Mouse (Mus musculus) MEL (cell line): ENCODE results near the gene Ptbp1. TPM values are rescaled to one million over a fixed set of nuclear protein-coding genes. Genes with fewer than 3 reads are reported as not detected.

ENCODE experiments used
- DNase-seq: peaks from one replicate; pipeline ENCODE4 v3.0.0; 2011; ENCODE audit warnings: low read depth, low spot score
- H3K27ac ChIP-seq: 2 replicates; pipeline ENCODE4 v1.5.1; 2012; ENCODE audit warnings: low read depth, mild to moderate bottlenecking, control low read depth, low read length, moderate library complexity; ENCODE audit not compliant: control insufficient read depth
- H3K27me3 ChIP-seq, 2 experiments: fragments of 150-350 bp in 1 of 2; sonication (generic) in 1 of 2; 2 replicates each; pipeline ENCODE4 v1.6.1; 2012; ENCODE audit warnings: low read length in 2 of 2, mild to moderate bottlenecking in 2 of 2, improper control_type of control experiment in 1 of 2, moderate library complexity in 1 of 2; ENCODE audit not compliant: insufficient read depth in 2 of 2, control insufficient read depth in 1 of 2
- H3K36me3 ChIP-seq, 2 experiments: 2 replicates each; pipeline ENCODE4 v1.6.1; 2012 to 2014; ENCODE audit warnings: low read length in 2 of 2, improper control_type of control experiment in 1 of 2, inconsistent platforms in 1 of 2, mild to moderate bottlenecking in 1 of 2; ENCODE audit not compliant: insufficient read depth in 2 of 2, control insufficient read depth in 1 of 2
- H3K4me1 ChIP-seq, 2 experiments: fragments of 150-350 bp in 1 of 2; sonication (generic) in 1 of 2; 2 replicates each; pipeline ENCODE4 v1.6.1; 2012; ENCODE audit warnings: low read length in 2 of 2, improper control_type of control experiment in 1 of 2, mild to moderate bottlenecking in 1 of 2; ENCODE audit not compliant: insufficient read depth in 2 of 2, control insufficient read depth in 1 of 2
- H3K4me3 ChIP-seq, 2 experiments: fragments of 150-350 bp in 1 of 2; sonication (generic) in 1 of 2; 2 replicates each; pipeline ENCODE4 v1.5.1; 2012; ENCODE audit warnings: low read depth in 2 of 2, low read length in 2 of 2, mild to moderate bottlenecking in 2 of 2, moderate library complexity in 2 of 2, control low read depth in 1 of 2, improper control_type of control experiment in 1 of 2; ENCODE audit not compliant: control insufficient read depth in 1 of 2, insufficient read depth in 1 of 2
- H3K79me2 ChIP-seq: 2 replicates; pipeline ENCODE4 v1.6.1; 2012; ENCODE audit warnings: mild to moderate bottlenecking, low read length, moderate library complexity; ENCODE audit not compliant: control insufficient read depth, poor library complexity, insufficient read depth
- H3K9ac ChIP-seq: 2 replicates; pipeline ENCODE4 v1.6.1; 2012; ENCODE audit warnings: low read depth, mild to moderate bottlenecking, control low read depth, low read length, moderate library complexity; ENCODE audit not compliant: control insufficient read depth, poor library complexity, severe bottlenecking
- H3K9me3 ChIP-seq: fragments of 150-350 bp; sonication (generic); replicated peaks from 2 replicates; pipeline ENCODE4 v1.6.1; 2012; ENCODE audit warnings: mild to moderate bottlenecking, low read length, improper control_type of control experiment, moderate library complexity; ENCODE audit not compliant: insufficient read depth
- BHLHE40 ChIP-seq: IDR thresholded peaks from 2 replicates; pipeline ENCODE4 v1.6.1; 2012; ENCODE audit warnings: low read depth, mild to moderate bottlenecking, inconsistent platforms, low read length, improper control_type of control experiment, borderline replicate concordance
- CHD1 ChIP-seq: IDR thresholded peaks from 2 replicates; pipeline ENCODE4 v1.6.1; 2012; ENCODE audit warnings: low read depth, mild to moderate bottlenecking, inconsistent platforms, low read length, improper control_type of control experiment
- CTCF ChIP-seq, 3 experiments: IDR thresholded peaks in 2 of 3; conservative IDR thresholded peaks in 1 of 3; 2 replicates each; pipeline ENCODE4 v1.5.1; 2011 to 2012; ENCODE audit warnings: low read length in 3 of 3, low read depth in 2 of 3, mild to moderate bottlenecking in 2 of 3, improper control_type of control experiment in 1 of 3, inconsistent platforms in 1 of 3, mixed read lengths in 1 of 3, moderate library complexity in 1 of 3; ENCODE audit not compliant: control insufficient read depth in 1 of 3, insufficient read depth in 1 of 3, poor library complexity in 1 of 3, severe bottlenecking in 1 of 3
- ETS1 ChIP-seq: IDR thresholded peaks from 2 replicates; pipeline ENCODE4 v1.6.1; 2012; ENCODE audit warnings: low read depth, mild to moderate bottlenecking, inconsistent platforms, low read length, improper control_type of control experiment, moderate library complexity
- GABPA ChIP-seq: IDR thresholded peaks from 2 replicates; pipeline ENCODE4 v1.6.1; 2012; ENCODE audit warnings: low read depth, mild to moderate bottlenecking, inconsistent platforms, low read length, improper control_type of control experiment, moderate library complexity
- HCFC1 ChIP-seq: IDR thresholded peaks from 2 replicates; pipeline ENCODE4 v1.6.1; 2012; ENCODE audit warnings: low read depth, mild to moderate bottlenecking, inconsistent platforms, low read length, improper control_type of control experiment, moderate library complexity
- JUND ChIP-seq: IDR thresholded peaks from 2 replicates; pipeline ENCODE4 v1.6.1; 2011; ENCODE audit warnings: low read depth, mild to moderate bottlenecking, improper control_type of control experiment, low read length
- KAT2A ChIP-seq: conservative IDR thresholded peaks from 2 replicates; pipeline ENCODE4 v1.6.1; 2012; ENCODE audit warnings: low read depth, low read length, improper control_type of control experiment, inconsistent platforms
- MAX ChIP-seq: IDR thresholded peaks from 2 replicates; pipeline ENCODE4 v1.6.1; 2011; ENCODE audit warnings: low read length, improper control_type of control experiment
- MAZ ChIP-seq: IDR thresholded peaks from 2 replicates; pipeline ENCODE4 v1.6.1; 2012; ENCODE audit warnings: low read depth, mild to moderate bottlenecking, inconsistent platforms, low read length, improper control_type of control experiment
- MEF2A ChIP-seq: IDR thresholded peaks from 2 replicates; pipeline ENCODE4 v1.6.1; 2014; ENCODE audit warnings: low read depth, mild to moderate bottlenecking, inconsistent platforms, low read length, improper control_type of control experiment; ENCODE audit not compliant: poor library complexity, insufficient replicate concordance, severe bottlenecking; ENCODE audit errors: extremely low read depth
- MYC ChIP-seq: IDR thresholded peaks from 2 replicates; pipeline ENCODE4 v1.6.1; 2011; ENCODE audit warnings: low read depth, mild to moderate bottlenecking, low read length, improper control_type of control experiment, moderate library complexity
- NELFE ChIP-seq: IDR thresholded peaks from 2 replicates; pipeline ENCODE4 v1.6.1; 2011; ENCODE audit warnings: low read depth, low read length, improper control_type of control experiment
- NRF1 ChIP-seq: IDR thresholded peaks from 2 replicates; pipeline ENCODE4 v1.6.1; 2014; ENCODE audit warnings: low read depth, mild to moderate bottlenecking, inconsistent platforms, low read length, improper control_type of control experiment, moderate library complexity; ENCODE audit not compliant: poor library complexity, insufficient read depth, severe bottlenecking
- POLR2AphosphoS2 ChIP-seq: IDR thresholded peaks from 2 replicates; pipeline ENCODE4 v1.6.1; 2011; ENCODE audit warnings: low read length, improper control_type of control experiment
- RAD21 ChIP-seq: IDR thresholded peaks from 2 replicates; pipeline ENCODE4 v1.6.1; 2011; ENCODE audit warnings: mild to moderate bottlenecking, low read depth, low read length, improper control_type of control experiment
- RCOR1 ChIP-seq: IDR thresholded peaks from 2 replicates; pipeline ENCODE4 v1.6.1; 2012; ENCODE audit warnings: low read depth, mild to moderate bottlenecking, inconsistent platforms, low read length, improper control_type of control experiment
- SIN3A ChIP-seq: IDR thresholded peaks from 2 replicates; pipeline ENCODE4 v1.6.1; 2012; ENCODE audit warnings: low read length, improper control_type of control experiment, inconsistent platforms
- SMC3 ChIP-seq: IDR thresholded peaks from 2 replicates; pipeline ENCODE4 v1.6.1; 2011; ENCODE audit warnings: low read depth, low read length, improper control_type of control experiment
- TAL1 ChIP-seq: IDR thresholded peaks from 2 replicates; pipeline ENCODE4 v1.6.1; 2012; ENCODE audit warnings: mild to moderate bottlenecking, inconsistent platforms, low read length, moderate library complexity, mixed read lengths
- TBP ChIP-seq: IDR thresholded peaks from 2 replicates; pipeline ENCODE4 v1.8.0; 2011; ENCODE audit warnings: low read depth, low read length, improper control_type of control experiment
- TCF12 ChIP-seq: IDR thresholded peaks from 2 replicates; pipeline ENCODE4 v1.6.1; 2014; ENCODE audit warnings: low read depth, mild to moderate bottlenecking, inconsistent platforms, low read length, improper control_type of control experiment, moderate library complexity
- USF1 ChIP-seq: IDR thresholded peaks from 2 replicates; pipeline ENCODE4 v1.6.1; 2014; ENCODE audit warnings: low read depth, mild to moderate bottlenecking, inconsistent platforms, low read length, improper control_type of control experiment, moderate library complexity
- ZC3H11A ChIP-seq: IDR thresholded peaks from 2 replicates; pipeline ENCODE4 v1.6.1; 2012; ENCODE audit warnings: low read depth, mild to moderate bottlenecking, inconsistent platforms, low read length, improper control_type of control experiment
- ZMIZ1 ChIP-seq: IDR thresholded peaks from 2 replicates; pipeline ENCODE4 v1.6.1; 2012; ENCODE audit warnings: low read depth, mild to moderate bottlenecking, inconsistent platforms, low read length, improper control_type of control experiment, moderate library complexity
- polyA plus RNA-seq, 2 experiments: library from polyadenylated mRNA; stranded (reverse) in 1 of 2; unstranded in 1 of 2; fragments of >175 nt in 1 of 2; fragments of >200 nt in 1 of 2; gene quantifications; 2 replicates each; pipeline versions ENCODE4 v1.2.1 to v1.2.4; 2012; ENCODE audit warnings: low replicate concordance in 2 of 2, low read depth in 1 of 2; ENCODE audit not compliant: insufficient read length in 2 of 2, insufficient read depth in 1 of 2, missing spikeins in 1 of 2
- total RNA-seq: library from RNA; depleted of rRNA; stranded (reverse); fragments of 300-350 nt; gene quantifications from 2 replicates; pipeline ENCODE4 v1.2.3, GENCODE M21; 2012

Gene Ptbp1
- total and polyA plus RNA-seq, 3 experiments: 301 to 837 (median 329) TPM

GRCm38 (mm10) chr10:79896306-79896705, 42.1 kb downstream of the Ptbp1 start:
- DNase-seq: no peak
- H3K27me3 ChIP-seq: no peaks in the 10 kb centered on the region
- H3K9me3 ChIP-seq: no peaks in the 10 kb centered on the region
- no peak overlapping the region for H3K27ac ChIP-seq
- no peak for TF ChIP-seq SIN3A
- TF ChIP-seq USF1: no peak
- no peak for TF ChIP-seq MAZ
- no peak for TF ChIP-seq TAL1
- TF ChIP-seq RCOR1: no peak
- H3K79me2 ChIP-seq: no peaks in the 10 kb centered on the region
- H3K4me1 ChIP-seq: no peaks in the 10 kb centered on the region
- H3K4me3 ChIP-seq: no peak overlapping the region
- no peaks in the 10 kb centered on the region for H3K36me3 ChIP-seq
- no peak overlapping the region for H3K9ac ChIP-seq

GRCm38 (mm10) chr10:79896814-79897213, 42.6 kb downstream of the Ptbp1 start:
- H3K9ac ChIP-seq: no peak overlapping the region
- H3K4me1 ChIP-seq: no peaks in the 10 kb centered on the region
- TF ChIP-seq ZMIZ1 (no peak), NRF1 (no peak), TCF12 (no peak), BHLHE40 (no peak), USF1 (no peak), MEF2A (no peak), TBP (no peak)
- no peak overlapping the region for H3K4me3 ChIP-seq
- H3K9me3 ChIP-seq: no peaks in the 10 kb centered on the region
- no peak overlapping the region for H3K27ac ChIP-seq
- no peaks in the 10 kb centered on the region for H3K36me3 ChIP-seq
- DNase-seq: no peak
- no peaks in the 10 kb centered on the region for H3K79me2 ChIP-seq
- no peaks in the 10 kb centered on the region for H3K27me3 ChIP-seq

- H3K27me3 ChIP-seq: no peaks in the 10 kb centered on the region
- H3K79me2 ChIP-seq: no peaks in the 10 kb centered on the region
- H3K4me3 ChIP-seq: no peak overlapping the region
- H3K4me1 ChIP-seq: no peaks in the 10 kb centered on the region
- H3K9me3 ChIP-seq: no peaks in the 10 kb centered on the region
- DNase-seq: no peak
- H3K27ac ChIP-seq: no peak overlapping the region
- no peak overlapping the region for H3K9ac ChIP-seq
- H3K36me3 ChIP-seq: no peaks in the 10 kb centered on the region
- TF ChIP-seq TAL1 (no peak), JUND (no peak), RAD21 (no peak), POLR2AphosphoS2 (no peak), KAT2A (no peak), HCFC1 (no peak), CTCF (IDR thresholded peaks at IDR 0.05 in 2 of 3, conservative IDR thresholded peaks at IDR 0.05 in 1 of 3; ENCODE audit: control insufficient read depth in 1 of 3, insufficient read depth in 1 of 3, low read depth in 2 of 3, low read length in 3 of 3, poor library complexity in 1 of 3, severe bottlenecking in 1 of 3) (no peak), ZC3H11A (no peak), CHD1 (no peak), TCF12 (no peak), MYC (no peak), SMC3 (no peak), ETS1 (no peak), NRF1 (no peak), NELFE (no peak), MAX (no peak), GABPA (no peak), TBP (no peak)
Observed at GRCm38 (mm10) chr10:79897316-79898245, 43.4 kb downstream of the Ptbp1 start.
